Mouse (Mus musculus): ENCODE measurements around the gene Malrd1.

GRCm38 (mm10) chr2:15614026-15614425 lies 87.7 kb downstream of the Malrd1 start:
- no peak for TF ChIP-seq CTCF (IDR thresholded peaks at IDR 0.05; ENCODE audit: low read depth, low read length)
- TF ChIP-seq POLR2A (IDR thresholded peaks at IDR 0.05; ENCODE audit: borderline replicate concordance, low read depth, low read length): no peak

Data from bone marrow macrophage, adult 2 months (primary cell).